Mouse (Mus musculus) brain, adult 2 months (tissue): Measurements from ENCODE around the gene Slc25a22.

Experiments used
- DNase-seq: peaks from one replicate; pipeline ENCODE4 v3.0.0; 2011; ENCODE audit warnings: low read depth, low spot score

Gene Slc25a22

GRCm38 (mm10) chr7:141435129-141435855 is 2.4 kb downstream of the Slc25a22 start:
- DNase-seq, result peak; percentile 90

- DNase-seq, result peak; percentile 95
These were observed 3.2 kb downstream of the Slc25a22 start for GRCm38 (mm10) chr7:141434464-141434863.

- DNase-seq, result peak; percentile 60
These were observed 3.9 kb downstream of the Slc25a22 start for GRCm38 (mm10) chr7:141433517-141434400.

DNA sequence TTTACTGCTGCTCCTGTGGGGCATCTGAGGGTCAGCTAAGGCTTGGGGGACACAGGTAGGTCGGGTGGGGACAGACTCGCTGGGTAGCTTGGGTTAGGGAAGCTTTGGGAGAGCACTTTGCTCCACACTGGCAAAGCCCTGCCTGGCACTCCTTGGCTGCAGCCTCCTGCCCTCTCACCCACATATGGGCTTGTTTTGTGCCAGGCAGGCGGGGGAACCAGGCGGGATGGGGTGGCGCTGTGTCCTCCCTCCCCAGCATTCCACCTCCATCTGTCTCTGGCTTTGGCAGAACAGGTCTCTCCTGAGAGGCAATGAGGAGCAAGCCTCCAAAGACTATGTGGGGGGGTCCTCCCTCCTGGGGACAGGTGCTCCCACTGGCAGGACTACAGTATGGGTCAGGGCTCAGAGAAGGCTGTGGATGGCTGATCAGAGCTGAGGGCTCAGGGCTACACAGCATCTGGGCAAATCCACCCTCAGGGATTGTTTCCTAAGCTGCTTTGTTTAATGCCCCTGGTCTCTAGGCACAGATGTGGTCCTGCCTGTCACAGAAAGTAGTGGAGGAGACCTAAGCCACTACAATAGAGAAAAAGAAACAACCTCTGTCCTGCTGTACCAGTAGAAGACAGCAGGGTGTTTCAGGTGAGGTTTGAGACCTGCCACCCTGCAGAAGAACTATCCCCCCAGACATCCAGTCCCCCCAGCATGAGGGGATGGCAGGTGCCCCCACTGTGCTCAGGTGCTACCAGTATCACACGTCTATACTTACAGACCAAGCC is 4.8 kb downstream of the Slc25a22 start:
- peak; percentile 97 for DNase-seq

DNA sequence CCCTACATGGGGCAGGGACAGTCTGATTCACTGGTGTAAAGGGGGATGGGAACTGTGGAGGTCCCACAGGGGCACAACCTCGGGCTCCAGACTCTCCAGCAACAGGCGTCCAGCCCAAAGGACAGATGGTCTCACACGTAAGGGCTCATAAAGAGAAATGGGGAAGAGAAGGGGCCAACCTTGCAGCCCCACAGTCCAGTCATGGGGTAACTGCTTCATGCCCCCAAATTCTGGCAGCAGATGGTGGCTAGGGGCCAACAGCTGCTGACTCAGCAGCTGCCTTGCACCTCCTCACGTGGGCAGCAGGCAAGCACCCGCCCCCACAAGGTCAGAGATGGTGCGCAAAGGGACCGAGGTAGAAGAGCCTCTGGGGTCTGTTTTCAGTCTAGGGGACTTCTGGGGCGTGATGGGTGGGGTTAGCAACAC is 5.5 kb downstream of the Slc25a22 start:
- DNase-seq, result peak; percentile 58

- DNase-seq, result no peak
These were observed 6.1 kb downstream of the Slc25a22 start for GRCm38 (mm10) chr7:141431434-141432185.

- DNase-seq, result no peak
These were observed 7.0 kb downstream of the Slc25a22 start for GRCm38 (mm10) chr7:141430585-141431240.

DNA sequence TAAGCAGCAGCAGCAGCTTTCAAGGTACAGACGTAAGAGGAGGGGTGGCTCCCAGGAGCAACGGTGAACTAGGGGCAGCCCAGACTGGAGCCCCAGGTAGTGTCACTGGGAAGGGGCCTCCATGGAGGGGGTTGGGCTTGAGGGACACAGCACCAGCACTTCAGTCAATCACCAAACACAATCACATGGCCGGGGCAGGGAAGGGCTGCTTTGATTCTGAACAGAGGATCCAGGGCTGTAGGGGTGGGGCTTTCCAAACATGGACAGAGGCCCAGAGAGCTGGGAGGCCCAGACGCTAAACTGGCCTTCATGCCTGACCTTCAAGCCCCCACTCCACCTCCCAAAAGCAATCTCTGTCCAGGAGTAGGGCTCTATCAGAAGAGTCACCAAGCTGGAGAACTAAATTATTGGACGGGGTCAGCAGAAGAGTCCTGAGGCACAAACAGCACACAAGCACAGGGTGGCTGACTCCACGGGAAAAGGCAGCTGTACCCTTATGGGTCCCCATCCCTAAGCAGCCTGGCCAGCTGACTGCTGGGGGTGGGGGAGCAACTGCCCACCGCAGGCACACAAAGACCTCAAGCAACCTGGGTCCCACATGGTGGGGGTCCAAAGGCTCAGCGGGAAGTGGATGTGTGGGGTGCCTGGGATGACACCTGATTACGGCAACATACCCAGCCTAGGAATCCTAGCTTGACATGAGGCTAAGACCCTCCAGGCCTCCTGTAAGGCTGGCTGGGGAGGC is 7.7 kb downstream of the Slc25a22 start:
- no peak for DNase-seq

GRCm38 (mm10) chr7:141429310-141429709 is 8.4 kb downstream of the Slc25a22 start, which contains the start of gene Cend1:
Gene Cend1 (minus strand): TSS chr7:141429491.
- DNase-seq, result peak; percentile 99

DNA sequence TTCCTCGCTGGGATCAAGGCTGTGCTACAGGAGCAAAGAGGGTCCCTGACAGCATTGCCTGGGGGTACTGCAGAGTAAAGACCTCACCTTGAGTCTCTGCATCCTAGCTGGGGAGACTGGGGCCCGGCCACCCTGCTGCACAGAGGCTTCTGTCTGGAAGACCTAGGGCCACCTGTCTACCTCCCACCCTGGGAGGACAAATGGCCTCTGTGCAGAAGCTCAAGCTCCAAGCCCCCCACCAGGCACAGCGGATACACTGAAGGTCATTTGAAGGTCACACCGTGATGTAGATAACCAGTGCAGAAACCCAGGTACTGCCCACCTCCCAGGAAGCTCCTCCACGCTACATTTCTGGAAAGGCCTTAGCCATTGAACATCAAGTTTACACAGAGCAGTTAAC is 9.0 kb downstream of the Slc25a22 start:
- DNase-seq, result no peak

DNA sequence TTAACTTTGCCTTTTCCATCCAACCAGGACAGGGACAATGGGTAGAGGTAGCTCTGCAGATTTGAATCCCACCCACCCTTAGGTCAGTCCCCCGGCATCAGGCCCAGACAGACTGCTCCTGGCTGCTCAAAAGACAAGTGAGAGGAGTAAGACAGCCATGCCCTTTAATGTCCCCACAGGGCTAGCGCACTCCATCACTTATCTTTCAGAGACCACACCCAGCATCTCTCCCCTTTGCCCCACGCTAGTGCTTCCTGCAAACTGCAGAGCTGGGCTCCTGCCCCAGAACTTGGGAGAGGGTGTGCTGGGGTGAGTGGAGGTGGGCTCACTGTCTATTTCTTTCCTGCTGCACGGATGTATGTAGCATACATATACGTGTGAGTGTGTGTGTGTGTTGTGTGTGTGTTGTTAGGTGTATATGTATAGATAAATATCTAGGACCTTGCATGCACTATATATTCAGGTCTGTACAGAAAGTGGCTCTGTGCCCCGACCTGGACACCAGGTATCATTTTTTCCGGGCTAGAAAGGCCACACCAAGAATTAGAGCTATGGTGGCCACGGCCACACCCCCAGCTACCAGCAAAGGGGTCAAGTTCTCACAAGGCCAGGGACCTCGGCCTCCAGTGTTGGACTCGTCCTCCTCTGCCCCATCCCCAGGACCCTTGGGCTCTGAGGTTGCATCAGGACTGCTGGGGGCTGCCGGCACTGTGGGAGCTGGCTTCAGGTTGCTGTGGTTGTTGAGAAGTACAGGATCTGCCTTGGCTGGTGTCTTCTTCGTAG is 10.6 kb downstream of the Slc25a22 start:
- no peak for DNase-seq

GRCm38 (mm10) chr7:141423811-141424210 is 13.9 kb downstream of the Slc25a22 start:
- no peak for DNase-seq

GRCm38 (mm10) chr7:141420030-141420702 is 17.5 kb downstream of the Slc25a22 start:
- DNase-seq, result no peak

GRCm38 (mm10) chr7:141418970-141419369 is 18.7 kb downstream of the Slc25a22 start:
- DNase-seq, result peak; percentile 71

- no peak for DNase-seq
These were observed 19.7 kb downstream of the Slc25a22 start for GRCm38 (mm10) chr7:141417731-141418681.

DNA sequence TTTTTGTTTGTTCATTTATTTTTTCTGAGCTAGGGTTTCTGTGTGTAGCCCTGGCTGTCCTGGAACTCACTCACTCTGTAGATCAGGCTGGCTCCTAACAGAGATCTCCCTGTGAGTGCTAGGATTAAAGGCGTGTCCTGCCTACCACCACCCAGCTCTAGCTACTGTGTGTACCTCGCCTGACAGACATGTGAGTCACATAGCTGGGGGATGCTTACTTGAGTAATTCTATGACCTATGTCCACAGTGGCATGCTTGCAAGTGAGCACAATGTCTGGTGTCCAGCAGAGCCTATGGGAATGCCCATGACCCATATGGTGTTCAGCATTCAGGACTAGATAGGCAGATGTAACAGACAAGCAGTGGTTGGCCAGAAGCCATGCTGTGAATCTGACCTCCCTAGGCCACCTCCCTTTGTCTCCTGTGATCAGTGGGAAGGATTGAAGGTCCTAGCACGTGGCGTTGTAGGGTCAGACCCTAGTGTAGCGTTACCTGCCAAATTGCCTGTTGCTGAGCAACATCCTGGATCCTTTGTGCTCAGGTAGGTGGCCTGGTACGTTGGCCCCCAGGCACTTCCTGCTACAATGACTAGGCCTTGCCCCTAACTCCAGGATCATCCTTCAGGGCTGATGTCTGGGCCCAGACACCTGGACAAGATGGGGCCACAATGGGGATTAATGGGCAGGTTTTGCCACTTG is 21.4 kb downstream of the Slc25a22 start:
- no peak for DNase-seq
